Mouse (Mus musculus): ENCODE measurements around the gene Pkig.
"Not testable (repeated sequence)": the region's sequence is repeated elsewhere in the genome, so short reads cannot be mapped to it uniquely, and the experiment has no call there.

The Pkig gene

GRCm38 (mm10) chr2:163661371-163661850, 3.2 kb downstream of the Pkig start:
- ChIA-PET POLR2A (interaction anchor here in 2 of 4 experiments (0.9 to 6.2 kb wide), 4 partner anchors 14 to 44 kb away, joined by 3 to 79 read pairs (median 4); partner anchors contain the start of gene Serinc3 (in 1 of the 2)), CTCF (no interaction called here)

GRCm38 (mm10) chr2:163662076-163662475, 3.9 kb downstream of the Pkig start:
- CTCF ChIA-PET = no interaction called here
- POLR2A ChIA-PET = interaction anchor here in 2 of 4 experiments (0.9 to 6.2 kb wide), 4 partner anchors 15 to 45 kb away, joined by 3 to 79 read pairs (median 4); partner anchors contain the start of gene Serinc3 (in 1 of the 2)

GRCm38 (mm10) chr2:163662698-163663221, 4.6 kb downstream of the Pkig start:
- ChIA-PET CTCF (no interaction called here), POLR2A (interaction anchor here in 1 of 4 experiments (1.1 to 1.2 kb wide), 2 partner anchors 15 to 54 kb away, joined by 3 to 4 read pairs; no protein-coding TSS in a partner anchor)

- ChIA-PET POLR2A (interaction anchor here in 1 of 4 experiments (1.8 kb wide), 1 partner anchor 40 kb away, joined by 5 read pairs; no protein-coding TSS in a partner anchor), CTCF (no interaction called here)
These were observed 5.7 kb downstream of the Pkig start for GRCm38 (mm10) chr2:163663930-163664329.

GRCm38 (mm10) chr2:163667045-163667444, 8.9 kb downstream of the Pkig start:
- CTCF ChIA-PET = no interaction called here

GRCm38 (mm10) chr2:163670872-163671594, 12.8 kb downstream of the Pkig start:
- POLR2A ChIA-PET = interaction anchor here in 1 of 4 experiments (1.0 to 1.7 kb wide), 2 partner anchors 12 to 26 kb away, joined by 3 to 5 read pairs; partner anchors contain the start of gene Serinc3
- CTCF ChIA-PET = no interaction called here

More at GRCm38 (mm10) chr2:163667045-163667444, 8.9 kb downstream of the Pkig start:
- POLR2A ChIA-PET = no interaction called here

- ChIA-PET CTCF (no interaction called here), POLR2A (interaction anchor here in 2 of 4 experiments (1.1 to 2.6 kb wide), 3 partner anchors 9 to 29 kb away, joined by 3 to 8 read pairs (median 3); no protein-coding TSS in a partner anchor)
These were observed 16.2 kb downstream of the Pkig start for GRCm38 (mm10) chr2:163674397-163674796.

- ChIA-PET POLR2A (interaction anchor here in 1 of 4 experiments (1.4 to 2.6 kb wide), 2 partner anchors 8 to 30 kb away, joined by 3 to 8 read pairs; no protein-coding TSS in a partner anchor), CTCF (no interaction called here)
These were observed 17.0 kb downstream of the Pkig start for GRCm38 (mm10) chr2:163675144-163675619.

GRCm38 (mm10) chr2:163675662-163676061, 17.5 kb downstream of the Pkig start:
- CTCF ChIA-PET = no interaction called here
- POLR2A ChIA-PET = interaction anchor here in 1 of 4 experiments (1.2 to 2.6 kb wide), 3 partner anchors 7 to 30 kb away, joined by 3 to 8 read pairs (median 5); no protein-coding TSS in a partner anchor

GRCm38 (mm10) chr2:163676321-163676720, 18.1 kb downstream of the Pkig start:
- POLR2A ChIA-PET = interaction anchor here in 3 of 4 experiments (0.6 to 1.4 kb wide), 8 partner anchors 8 to 47 kb away, joined by 3 to 7 read pairs (median 3); partner anchors contain the start of gene Serinc3 (in 1 of the 3)
- CTCF ChIA-PET = interaction anchor here in 2 of 4 experiments (0.6 to 0.9 kb wide), 3 partner anchors 19 to 1101 kb away, joined by 3 to 4 read pairs (median 3); no protein-coding TSS in a partner anchor

- ChIA-PET POLR2A (interaction anchor here in 3 of 4 experiments (0.6 to 1.4 kb wide), 8 partner anchors 8 to 48 kb away, joined by 3 to 7 read pairs (median 3); partner anchors contain the start of gene Serinc3 (in 1 of the 3)), CTCF (interaction anchor here in 1 of 4 experiments (0.6 to 0.9 kb wide), 2 partner anchors 19 to 1101 kb away, joined by 3 to 4 read pairs; no protein-coding TSS in a partner anchor)
These were observed 18.6 kb downstream of the Pkig start for GRCm38 (mm10) chr2:163676745-163677144.

GRCm38 (mm10) chr2:163682344-163682743, 24.2 kb downstream of the Pkig start:
- ChIA-PET POLR2A (interaction anchor here in 3 of 4 experiments (0.6 to 2.1 kb wide), 5 partner anchors 8 to 836 kb away, joined by 3 to 10 read pairs (median 4); partner anchors contain the start of gene Serinc3 (in 1 of the 3)), CTCF (interaction anchor here in 1 of 4 experiments (0.6 kb wide), 3 partner anchors 41 to 265 kb away, joined by 3 to 4 read pairs (median 3); no protein-coding TSS in a partner anchor)

GRCm38 (mm10) chr2:163685287-163685686, 27.1 kb downstream of the Pkig start:
- ChIA-PET CTCF (interaction anchor here in 1 of 4 experiments (0.9 to 1.6 kb wide), 2 partner anchors 99 to 204 kb away, joined by 3 to 7 read pairs; no protein-coding TSS in a partner anchor), POLR2A (interaction anchor here in 2 of 4 experiments (0.6 to 2.1 kb wide), 15 partner anchors 9 to 57 kb away, joined by 3 to 13 read pairs (median 4); partner anchors contain the start of gene Serinc3 (in 2 of the 2))

- POLR2A ChIA-PET = interaction anchor here in 2 of 4 experiments (0.9 to 2.1 kb wide), 13 partner anchors 9 to 55 kb away, joined by 3 to 13 read pairs (median 4); partner anchors contain the start of gene Serinc3 (in 2 of the 2)
- CTCF ChIA-PET = interaction anchor here in 1 of 4 experiments (0.9 to 1.6 kb wide), 2 partner anchors 99 to 205 kb away, joined by 3 to 7 read pairs; no protein-coding TSS in a partner anchor
These were observed 27.6 kb downstream of the Pkig start for GRCm38 (mm10) chr2:163685761-163686200.

GRCm38 (mm10) chr2:163686233-163686632, 28.0 kb downstream of the Pkig start:
- ChIA-PET POLR2A (interaction anchor here in 2 of 4 experiments (1.1 to 2.1 kb wide), 6 partner anchors 10 to 42 kb away, joined by 4 to 13 read pairs (median 6); partner anchors contain the start of gene Serinc3 (in 1 of the 2)), CTCF (no interaction called here)

GRCm38 (mm10) chr2:163686886-163687285, 28.7 kb downstream of the Pkig start:
- CTCF ChIA-PET = interaction anchor here in 1 of 4 experiments (0.6 kb wide), 2 partner anchors 151 to 265 kb away, joined by 3 to 4 read pairs; no protein-coding TSS in a partner anchor
- POLR2A ChIA-PET = interaction anchor here in 2 of 4 experiments (0.6 to 1.2 kb wide), 3 partner anchors 10 to 232 kb away, joined by 3 to 7 read pairs (median 3); no protein-coding TSS in a partner anchor

GRCm38 (mm10) chr2:163688377-163688776, 30.2 kb downstream of the Pkig start:
- POLR2A ChIA-PET = interaction anchor here in 2 of 4 experiments (0.5 to 0.8 kb wide), 3 partner anchors 60 to 766 kb away, joined by 3 to 5 read pairs (median 3); no protein-coding TSS in a partner anchor
- CTCF ChIA-PET = not testable (repeated sequence)

- POLR2A ChIA-PET = interaction anchor here in 2 of 4 experiments (0.5 to 1.2 kb wide), 4 partner anchors 10 to 155 kb away, joined by 3 to 4 read pairs (median 4); partner anchors contain the start of gene Pkig (in 1 of the 2)
- CTCF ChIA-PET = interaction anchor here in 1 of 4 experiments (1.3 kb wide), 1 partner anchor 155 kb away, joined by 4 read pairs; no protein-coding TSS in a partner anchor
These were observed 31.6 kb downstream of the Pkig start for GRCm38 (mm10) chr2:163689771-163690170.
